30 mouse cellular contexts compared by ENCODE assay signal in genomic region chr6:58894994-58895393, GRCm38 (mm10). TPM values are rescaled to one million over a fixed set of nuclear protein-coding genes. Genes with fewer than 3 reads are reported as not detected.
DNase-seq lines count a peak whose midpoint lies in the region; ATAC-seq and TF ChIP-seq lines count a peak whose summit lies in the region.
"Had no signal": no experiment of that assay in that cellular context is flagged by ENCODE, and none has a peak within 500 bp of the region (broad histone marks: within the 10 kb centered on the region; RNA-seq: fewer than 3 reads in every experiment).

No protein-coding gene starts in this region.

- H3K9me3 ChIP-seq in forebrain, embryonic 11.5 days (ENCODE audit: control insufficient read depth, low read length) = no peaks in the 10 kb centered on the region
- H3K9me3 ChIP-seq in forebrain, embryonic 10.5 days = no peaks in the 10 kb centered on the region
- H3K9me3 ChIP-seq in forebrain, embryonic 12.5 days = no peaks in the 10 kb centered on the region
- H3K9me3 ChIP-seq in forebrain, embryonic 15.5 days = no peaks in the 10 kb centered on the region
- H3K9me3 ChIP-seq: embryonic facial prominence, embryonic 10.5 days; embryonic facial prominence, embryonic 13.5 days; G1E; heart, embryonic 13.5 days; hindbrain, embryonic 15.5 days; intestine, embryonic 15.5 days had no signal

- no peaks in the 10 kb centered on the region for H3K4me1 ChIP-seq in forebrain, embryonic 11.5 days (replicated peaks; ENCODE audit: control insufficient read depth, insufficient read depth, low read length)
- H3K4me1 ChIP-seq in forebrain, embryonic 10.5 days = no peaks in the 10 kb centered on the region
- no peaks in the 10 kb centered on the region for H3K4me1 ChIP-seq in forebrain, embryonic 12.5 days
- H3K4me1 ChIP-seq in forebrain, embryonic 15.5 days = peaks cover 19% of the 10 kb centered on the region
- H3K4me1 ChIP-seq: embryonic facial prominence, embryonic 10.5 days; embryonic facial prominence, embryonic 13.5 days; hindbrain, embryonic 15.5 days; intestine, embryonic 15.5 days had no signal

- no peak overlapping the region for H3K27ac ChIP-seq in forebrain, embryonic 11.5 days (ENCODE audit: low read depth, low read length)
- no peak overlapping the region for H3K27ac ChIP-seq in forebrain, embryonic 10.5 days
- H3K27ac ChIP-seq in forebrain, embryonic 12.5 days = no peak overlapping the region
- peak overlapping the region; percentile 8; the same call in 1 of the 2 replicates for H3K27ac ChIP-seq in forebrain, embryonic 15.5 days (replicated peaks)
- H3K27ac ChIP-seq in gastrocnemius, adult 2 months = no peak overlapping the region
- H3K27ac ChIP-seq: embryonic facial prominence, embryonic 10.5 days; embryonic facial prominence, embryonic 13.5 days; heart, embryonic 13.5 days; hindbrain, embryonic 15.5 days; intestine, embryonic 15.5 days had no signal

- intact Hi-C loops in gastrocnemius, adult 2 months (cut with DNase I) = no loop called here

- WGBS in forebrain, embryonic 11.5 days = 55% methylated on average over 4 of the region's 4 CpGs
- 66% methylated on average over 4 of the region's 4 CpGs for WGBS in forebrain, embryonic 10.5 days
- WGBS in forebrain, embryonic 12.5 days = 45% methylated on average over 4 of the region's 4 CpGs
- 29% methylated on average over 4 of the region's 4 CpGs for WGBS in forebrain, embryonic 15.5 days

- ATAC-seq in forebrain, embryonic 11.5 days (replicated peaks; ENCODE audit: low FRiP score) = peak; percentile 87
- peak; percentile 77; the same call in 1 of the 2 replicates for ATAC-seq in forebrain, embryonic 12.5 days (ENCODE audit: low FRiP score)
- peak; percentile 82 for ATAC-seq in forebrain, embryonic 15.5 days (replicated peaks)
- ATAC-seq: intestine, embryonic 15.5 days; Patski had no signal

- no peaks in the 10 kb centered on the region for H3K36me3 ChIP-seq in forebrain, embryonic 11.5 days (ENCODE audit: control insufficient read depth, insufficient read depth, low read length)
- peaks cover 2% of the 10 kb centered on the region for H3K36me3 ChIP-seq in forebrain, embryonic 10.5 days (replicated peaks)
- peaks cover 4% of the 10 kb centered on the region for H3K36me3 ChIP-seq in forebrain, embryonic 12.5 days (replicated peaks)
- H3K36me3 ChIP-seq in forebrain, embryonic 15.5 days = peaks cover 10% of the 10 kb centered on the region; the same call in 1 of the 2 replicates
- H3K36me3 ChIP-seq: G1E; intestine, embryonic 15.5 days had no signal

- H3K27me3 ChIP-seq in forebrain, embryonic 11.5 days (ENCODE audit: control insufficient read depth, insufficient read depth, low read length) = no peaks in the 10 kb centered on the region
- H3K27me3 ChIP-seq in forebrain, embryonic 10.5 days (ENCODE audit: poor library complexity, severe bottlenecking) = no peaks in the 10 kb centered on the region
- H3K27me3 ChIP-seq in forebrain, embryonic 12.5 days = no peaks in the 10 kb centered on the region
- H3K27me3 ChIP-seq in forebrain, embryonic 15.5 days = no peaks in the 10 kb centered on the region
- H3K27me3 ChIP-seq: CH12.LX; embryonic facial prominence, embryonic 13.5 days; heart, embryonic 13.5 days; hindbrain, embryonic 15.5 days; intestine, embryonic 15.5 days; Patski had no signal

- no peak for TF ChIP-seq CTCF in gastrocnemius, adult 2 months (IDR thresholded peaks at IDR 0.05)

- H3K9ac ChIP-seq in forebrain, embryonic 11.5 days (ENCODE audit: low read length) = no peak overlapping the region
- H3K9ac ChIP-seq in forebrain, embryonic 12.5 days = no peak overlapping the region
- no peak overlapping the region for H3K9ac ChIP-seq in forebrain, embryonic 15.5 days (replicated peaks)
- H3K9ac ChIP-seq: embryonic facial prominence, embryonic 13.5 days; heart, embryonic 13.5 days; hindbrain, embryonic 15.5 days; intestine, embryonic 15.5 days had no signal

- H3K4me3 ChIP-seq in forebrain, embryonic 11.5 days (ENCODE audit: low read depth, low read length) = no peak overlapping the region
- H3K4me3 ChIP-seq in forebrain, embryonic 10.5 days = no peak overlapping the region
- H3K4me3 ChIP-seq in forebrain, embryonic 12.5 days (replicated peaks) = no peak overlapping the region
- H3K4me3 ChIP-seq in forebrain, embryonic 15.5 days = no peak overlapping the region
- H3K4me3 ChIP-seq in gastrocnemius, adult 2 months = no peak overlapping the region
- H3K4me3 ChIP-seq: embryonic facial prominence, embryonic 10.5 days; embryonic facial prominence, embryonic 13.5 days; erythroblast, embryonic 14.5 days; heart, embryonic 13.5 days; hindbrain, embryonic 15.5 days; intestine, embryonic 15.5 days had no signal

- H3K4me2 ChIP-seq in forebrain, embryonic 11.5 days (ENCODE audit: low read depth, low read length, severe bottlenecking) = no peak overlapping the region
- no peak overlapping the region for H3K4me2 ChIP-seq in forebrain, embryonic 12.5 days
- H3K4me2 ChIP-seq in forebrain, embryonic 15.5 days (replicated peaks) = no peak overlapping the region
- H3K4me2 ChIP-seq: embryonic facial prominence, embryonic 13.5 days; heart, embryonic 13.5 days; hindbrain, embryonic 15.5 days; intestine, embryonic 15.5 days had no signal

- DNase-seq in forebrain, embryonic 11.5 days (ENCODE audit: low spot score) = no peak
- DNase-seq in forebrain, embryonic 10.5 days (ENCODE audit: extremely low spot score, low spot score) = no peak
- peak; percentile 34 for DNase-seq in 416B (ENCODE audit: low read depth)
- no peak for DNase-seq in lung, postnatal 36 days
- no peak for DNase-seq in gastrocnemius, adult 2 months
- DNase-seq in layer of hippocampus, postnatal 36 days = no peak
- DNase-seq: adrenal gland, postnatal 10 days; adrenal gland, postnatal 36 days; B cell, adult 2 months; cerebellum, adult 11-12 months; cerebellum, adult 8-10 months; cerebellum, postnatal 10 days; cerebellum, postnatal 36 days; embryo, embryonic 11 days; gastrocnemius, postnatal 25 days; heart, adult 18-20 months; heart, postnatal 14 days; heart, postnatal 4 days; kidney, adult 11 months had no signal

RNA-seq across cellular contexts. Expression of gene Nap1l5, which starts 11.9 kb away (rescaled TPM):
- polyA plus RNA-seq in forebrain, embryonic 11.5 days (2014; fragmentation: Nextera tagmentation; extraction: Ambion mirVana) = 19.0 and 19.5 TPM in 2 replicates
- 4.3 and 4.8 TPM in 2 replicates for polyA plus RNA-seq in forebrain, embryonic 10.5 days (2016; fragmentation: Nextera tagmentation; extraction: Ambion mirVana)
- polyA plus RNA-seq in forebrain, embryonic 12.5 days (2016; fragmentation: Nextera tagmentation; extraction: Ambion mirVana) = 42.1 and 44.8 TPM in 2 replicates
- polyA plus RNA-seq in forebrain, embryonic 15.5 days (2015; fragmentation: Nextera tagmentation; extraction: Ambion mirVana) = 69.4 and 90.4 TPM in 2 replicates
- total RNA-seq in gastrocnemius, adult 2 months (2021) = under 1 TPM; 0.15 to 0.20 TPM
- total RNA-seq in layer of hippocampus, postnatal 36 days (2021) = 100 to 1,000 TPM; 242 to 285 TPM
- total RNA-seq: CH12.LX, G1E had no signal
- polyA plus RNA-seq: erythroblast, embryonic 14.5 days; G1E; Patski had no signal
